21 mouse cellular contexts compared by ENCODE assay signal in the genomic region with DNA sequence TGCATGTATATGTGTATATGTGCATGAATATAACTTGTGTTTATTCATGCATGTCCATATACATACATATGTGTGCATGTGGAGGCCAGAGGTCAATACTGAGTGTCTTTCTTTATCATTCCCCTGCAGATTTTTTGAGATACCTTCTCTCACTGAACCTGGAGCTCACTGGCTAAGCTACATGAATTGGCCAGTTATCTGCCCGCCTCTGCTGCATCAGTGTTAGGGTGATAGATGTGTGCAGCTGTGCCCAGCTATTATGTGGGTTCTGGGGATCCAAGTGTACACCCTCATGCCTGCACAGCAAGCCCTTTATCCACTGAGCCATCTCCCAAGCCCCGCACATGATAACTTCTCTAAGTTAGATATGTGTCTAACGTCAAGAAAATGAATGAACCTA. TPM values are rescaled to one million over a fixed set of nuclear protein-coding genes. Genes with fewer than 3 reads are reported as not detected.
DNase-seq lines count a peak whose midpoint lies in the region; ATAC-seq and TF ChIP-seq lines count a peak whose summit lies in the region.
"Had no signal": no experiment of that assay in that cellular context is flagged by ENCODE, and none has a peak within 500 bp of the region (broad histone marks: within the 10 kb centered on the region; RNA-seq: fewer than 3 reads in every experiment).

No protein-coding gene starts in this region.

- no peak overlapping the region for H3K9ac ChIP-seq in liver, embryonic 14.5 days (replicated peaks)
- H3K9ac ChIP-seq: forebrain, embryonic 12.5 days; heart, embryonic 15.5 days; kidney, embryonic 15.5 days; limb, embryonic 13.5 days; midbrain, embryonic 13.5 days; neural tube, embryonic 13.5 days had no signal

- TF ChIP-seq EP300 in liver, embryonic 14.5 days (IDR thresholded peaks at IDR 0.05; ENCODE audit: low read depth), result peak; percentile 80

- peaks cover 64 to 68% of the 10 kb centered on the region in 2 experiments for H3K4me1 ChIP-seq in liver, embryonic 14.5 days (replicated peaks; ENCODE audit: control insufficient read depth in 2 of 2, insufficient read depth in 2 of 2, low read length in 1 of 2)
- H3K4me1 ChIP-seq in hindbrain, embryonic 10.5 days (replicated peaks), result peaks cover 14% of the 10 kb centered on the region

- no peak overlapping the region; the same call in 1 of the 2 replicates for H3K4me2 ChIP-seq in liver, embryonic 14.5 days (ENCODE audit: low read depth)
- H3K4me2 ChIP-seq: forebrain, embryonic 12.5 days; heart, embryonic 15.5 days; kidney, embryonic 15.5 days; limb, embryonic 13.5 days; midbrain, embryonic 13.5 days; neural tube, embryonic 13.5 days had no signal

- H3K27ac ChIP-seq in liver, embryonic 14.5 days, result peak overlapping the region; percentile 82
- no peak overlapping the region for H3K27ac ChIP-seq in hindbrain, embryonic 10.5 days
- H3K27ac ChIP-seq: forebrain, embryonic 12.5 days; heart, embryonic 15.5 days; kidney, embryonic 15.5 days; limb, embryonic 13.5 days; macrophage; midbrain, embryonic 13.5 days; neural tube, embryonic 13.5 days had no signal

- 16% methylated on average over 3 of the region's 3 CpGs for WGBS in liver, embryonic 14.5 days (ENCODE audit: insufficient replicate concordance)
- WGBS in hindbrain, embryonic 10.5 days, result 90% methylated on average over 3 of the region's 3 CpGs

- H3K36me3 ChIP-seq in liver, embryonic 14.5 days (replicated peaks; ENCODE audit: control insufficient read depth, insufficient read depth, low read depth), result no peaks in the 10 kb centered on the region
- no peaks in the 10 kb centered on the region for H3K36me3 ChIP-seq in hindbrain, embryonic 10.5 days
- H3K36me3 ChIP-seq: forebrain, embryonic 12.5 days; heart, embryonic 15.5 days; kidney, embryonic 15.5 days; limb, embryonic 13.5 days; midbrain, embryonic 13.5 days; neural tube, embryonic 13.5 days had no signal

- H3K4me3 ChIP-seq in liver, embryonic 14.5 days (ENCODE audit: insufficient read depth in 1 of 2, low read depth in 2 of 2, low read length in 2 of 2), result no peak overlapping the region
- H3K4me3 ChIP-seq in hindbrain, embryonic 10.5 days, result no peak overlapping the region
- H3K4me3 ChIP-seq: forebrain, embryonic 12.5 days; heart, embryonic 15.5 days; kidney, embryonic 15.5 days; limb, embryonic 13.5 days; midbrain, embryonic 13.5 days; neural tube, embryonic 13.5 days had no signal

- H3K27me3 ChIP-seq in liver, embryonic 14.5 days (ENCODE audit: control insufficient read depth, insufficient read depth, low read length), result no peaks in the 10 kb centered on the region
- H3K27me3 ChIP-seq in hindbrain, embryonic 10.5 days (ENCODE audit: insufficient read depth, poor library complexity, severe bottlenecking), result no peaks in the 10 kb centered on the region
- H3K27me3 ChIP-seq: forebrain, embryonic 12.5 days; heart, embryonic 15.5 days; kidney, embryonic 15.5 days; limb, embryonic 13.5 days; midbrain, embryonic 13.5 days; neural tube, embryonic 13.5 days had no signal

- no peaks in the 10 kb centered on the region for H3K9me3 ChIP-seq in liver, embryonic 14.5 days (ENCODE audit: control insufficient read depth, low read length)
- H3K9me3 ChIP-seq in hindbrain, embryonic 10.5 days, result no peaks in the 10 kb centered on the region
- H3K9me3 ChIP-seq: forebrain, embryonic 12.5 days; heart, embryonic 15.5 days; kidney, embryonic 15.5 days; limb, embryonic 13.5 days; midbrain, embryonic 13.5 days; neural tube, embryonic 13.5 days had no signal

- TF ChIP-seq CTCF in liver, embryonic 14.5 days (IDR thresholded peaks at IDR 0.05; ENCODE audit: low read depth), result no peak

- 0 out of 2 replicates have a peak, but pooled peaks have one; percentile 23 for ATAC-seq in erythroid progenitor cell, adult 5-6 weeks (replicated peaks; ENCODE audit: low FRiP score, poor library complexity, severe bottlenecking)
- peak; percentile 78 for ATAC-seq in liver, embryonic 14.5 days (ENCODE audit: insufficient read depth)
- ATAC-seq: hindbrain, embryonic 16.5 days; intestine, embryonic 16.5 days; midbrain, embryonic 13.5 days had no signal

- DNase-seq in thymus, postnatal 25 days, result peak; percentile 36
- no peak for DNase-seq in thymus, postnatal 14 days
- DNase-seq in liver, embryonic 14.5 days (ENCODE audit: low read depth in 3 of 3, low spot score in 3 of 3), result no peak
- DNase-seq in embryo, embryonic 10.5 days (ENCODE audit: low spot score), result no peak
- DNase-seq in embryo, embryonic 10 days (ENCODE audit: low spot score), result no peak
- no peak for DNase-seq in hindbrain, embryonic 10.5 days (ENCODE audit: low spot score)
- DNase-seq: adrenal gland, adult 2 months; cerebellum, postnatal 14 days; gastrocnemius, postnatal 10 days; heart, postnatal 4 days; right cerebral cortex, adult 18-20 months had no signal

RNA-seq across cellular contexts. Expression of gene Pdcd4, which starts 4.2 kb away (rescaled TPM):
- 44.0 and 45.4 TPM in 2 replicates for total RNA-seq in erythroid progenitor cell, adult 5-6 weeks (2015; ENCODE audit: low replicate concordance)
- 32.2 and 56.3 TPM in 2 replicates for total RNA-seq in erythroid progenitor cell, adult 5-6 weeks (2017; ENCODE audit: low replicate concordance)
- polyA plus RNA-seq in liver, embryonic 14.5 days (2012; rRNA removed), result 3.0 and 6.6 TPM in 2 replicates
- 16.2 and 16.6 TPM in 2 replicates for polyA plus RNA-seq in liver, embryonic 14.5 days (2014; fragmentation: Nextera tagmentation; extraction: Ambion mirVana)
- polyA plus RNA-seq in hindbrain, embryonic 10.5 days (2016; fragmentation: Nextera tagmentation; extraction: Ambion mirVana), result 49.8 and 49.9 TPM in 2 replicates

RNA-seq across cellular contexts. Expression of gene Shoc2, which starts 56.3 kb away (rescaled TPM):
- 29.9 and 53.2 TPM in 2 replicates for total RNA-seq in erythroid progenitor cell, adult 5-6 weeks (2015; ENCODE audit: low replicate concordance)
- 31.7 and 40.3 TPM in 2 replicates for total RNA-seq in erythroid progenitor cell, adult 5-6 weeks (2017; ENCODE audit: low replicate concordance)
- polyA plus RNA-seq in liver, embryonic 14.5 days (2012; rRNA removed), result 9.7 and 9.8 TPM in 2 replicates
- 18.9 and 21.1 TPM in 2 replicates for polyA plus RNA-seq in liver, embryonic 14.5 days (2014; fragmentation: Nextera tagmentation; extraction: Ambion mirVana)
- polyA plus RNA-seq in hindbrain, embryonic 10.5 days (2016; fragmentation: Nextera tagmentation; extraction: Ambion mirVana), result 56.3 and 57.8 TPM in 2 replicates

RNA-seq across cellular contexts. Expression of gene Bbip1, which starts 56.6 kb away (rescaled TPM):
- 85.1 and 109 TPM in 2 replicates for total RNA-seq in erythroid progenitor cell, adult 5-6 weeks (2015; ENCODE audit: low replicate concordance)
- 41.2 and 69.2 TPM in 2 replicates for total RNA-seq in erythroid progenitor cell, adult 5-6 weeks (2017; ENCODE audit: low replicate concordance)
- 14.3 and 26.6 TPM in 2 replicates for polyA plus RNA-seq in liver, embryonic 14.5 days (2012; rRNA removed)
- 55.2 and 61.2 TPM in 2 replicates for polyA plus RNA-seq in liver, embryonic 14.5 days (2014; fragmentation: Nextera tagmentation; extraction: Ambion mirVana)
- polyA plus RNA-seq in hindbrain, embryonic 10.5 days (2016; fragmentation: Nextera tagmentation; extraction: Ambion mirVana), result 112 and 124 TPM in 2 replicates
